Mouse (Mus musculus) small intestine, adult 2 months (tissue): ENCODE measurements around the gene Umad1. TPM values are rescaled to one million over a fixed set of nuclear protein-coding genes. Genes with fewer than 3 reads are reported as not detected.

Experiments used
- H3K27ac ChIP-seq: fragments of 200-500 bp; 2 replicates; pipeline ENCODE4 v1.5.1; 2012; ENCODE audit warnings: low read depth, low read length, control low read depth, inconsistent platforms; ENCODE audit not compliant: insufficient read depth
- H3K27me3 ChIP-seq: fragments of 200-500 bp; 2 replicates; pipeline ENCODE4 v1.6.1; 2012; ENCODE audit warnings: mild to moderate bottlenecking, moderate library complexity, low read length, inconsistent platforms; ENCODE audit not compliant: control insufficient read depth, insufficient read depth
- H3K36me3 ChIP-seq: fragments of 200-500 bp; 2 replicates; pipeline ENCODE4 v1.6.1; 2012; ENCODE audit warnings: mild to moderate bottlenecking, low read length, control low read depth, inconsistent platforms; ENCODE audit not compliant: control insufficient read depth, insufficient read depth
- H3K4me1 ChIP-seq: fragments of 200-500 bp; 2 replicates; pipeline ENCODE4 v1.6.1; 2012; ENCODE audit warnings: low read length, inconsistent platforms, mixed read lengths; ENCODE audit not compliant: control insufficient read depth, insufficient read depth, insufficient read length
- H3K4me3 ChIP-seq: fragments of 200-500 bp; 2 replicates; pipeline ENCODE4 v1.5.1; 2012; ENCODE audit warnings: low read depth, mild to moderate bottlenecking, control low read depth, inconsistent platforms, low read length, moderate library complexity
- CTCF ChIP-seq: fragments of 200-500 bp; IDR thresholded peaks from 2 replicates; pipeline ENCODE4 v1.5.1; 2012; ENCODE audit warnings: low read depth, mild to moderate bottlenecking, control low read depth, inconsistent platforms, low read length, moderate library complexity, mixed read lengths; ENCODE audit not compliant: insufficient replicate concordance, insufficient read length; ENCODE audit errors: extremely low read depth
- POLR2A ChIP-seq: fragments of 200-500 bp; IDR thresholded peaks from 2 replicates; pipeline ENCODE4 v1.6.1; 2012; ENCODE audit warnings: low read depth, mild to moderate bottlenecking, control low read depth, inconsistent platforms, low read length, moderate library complexity
- WGBS: fragments of 180-500 bp; shearing (Covaris S2); methylation state at CpG from one replicate; pipeline ENCODE4 v1.1.7; 2018; 5-methylcytosine and 5-hydroxymethylcytosine counted together
- polyA plus RNA-seq: library from polyadenylated mRNA; depleted of rRNA; stranded (reverse); fragments of >200 nt; gene quantifications from 2 replicates; pipeline ENCODE4 v1.2.3, GENCODE M21; 2012

Gene Umad1
- polyA plus RNA-seq, 1 experiment: 9.0 TPM

- H3K4me3 ChIP-seq: no peak overlapping the region
- H3K4me1 ChIP-seq: no peaks in the 10 kb centered on the region
- WGBS: 77% methylated on average over 2 of the region's 2 CpGs
- H3K36me3 ChIP-seq: no peaks in the 10 kb centered on the region
- H3K27ac ChIP-seq: no peak overlapping the region
- H3K27me3 ChIP-seq: no peaks in the 10 kb centered on the region
- TF ChIP-seq POLR2A (no peak), CTCF (no peak)
These were observed 99.7 kb downstream of the Umad1 start for GRCm38 (mm10) chr6:8358782-8359181.

GRCm38 (mm10) chr6:8360805-8361204 lies 101.7 kb downstream of the Umad1 start:
- WGBS: 92% methylated on average over 7 of the region's 7 CpGs
- TF ChIP-seq CTCF: no peak
- no peak for TF ChIP-seq POLR2A

GRCm38 (mm10) chr6:8364033-8364756 lies 105.1 kb downstream of the Umad1 start:
- no peaks in the 10 kb centered on the region; the same call in 1 of the 2 replicates for H3K4me1 ChIP-seq
- no peak for TF ChIP-seq POLR2A
- no peak for TF ChIP-seq CTCF
- no peak overlapping the region for H3K4me3 ChIP-seq
- H3K27ac ChIP-seq: no peak overlapping the region
- no peaks in the 10 kb centered on the region for H3K27me3 ChIP-seq
- H3K36me3 ChIP-seq: 0 out of 2 replicates have a peak, but pooled peaks cover 1% of the 10 kb centered on the region
- WGBS: 90% methylated on average over 12 of the region's 12 CpGs

More at GRCm38 (mm10) chr6:8360805-8361204, 101.7 kb downstream of the Umad1 start:
- 0 out of 2 replicates have a peak, but pooled peaks cover 1% of the 10 kb centered on the region for H3K36me3 ChIP-seq
- no peak overlapping the region for H3K27ac ChIP-seq
- no peak overlapping the region for H3K4me3 ChIP-seq
- no peaks in the 10 kb centered on the region for H3K4me1 ChIP-seq
- H3K27me3 ChIP-seq: no peaks in the 10 kb centered on the region

GRCm38 (mm10) chr6:8364757-8365150 lies 105.7 kb downstream of the Umad1 start:
- H3K27ac ChIP-seq: no peak overlapping the region
- 91% methylated on average over 11 of the region's 11 CpGs for WGBS
- TF ChIP-seq CTCF (no peak), POLR2A (no peak)

GRCm38 (mm10) chr6:8367675-8368074 lies 108.6 kb downstream of the Umad1 start:
- Histone ChIP-seq H3K27me3 (no peaks in the 10 kb centered on the region), H3K4me3 (no peak overlapping the region), H3K36me3 (0 out of 2 replicates have a peak, but pooled peaks cover 1% of the 10 kb centered on the region), H3K27ac (no peak overlapping the region), H3K4me1 (no peaks in the 10 kb centered on the region; the same call in 1 of the 2 replicates)
- no peak for TF ChIP-seq CTCF
- TF ChIP-seq POLR2A: no peak
- 98% methylated on average over 4 of the region's 4 CpGs for WGBS

More at GRCm38 (mm10) chr6:8364757-8365150, 105.7 kb downstream of the Umad1 start:
- Histone ChIP-seq H3K36me3 (0 out of 2 replicates have a peak, but pooled peaks cover 1% of the 10 kb centered on the region), H3K4me3 (no peak overlapping the region), H3K27me3 (no peaks in the 10 kb centered on the region), H3K4me1 (no peaks in the 10 kb centered on the region; the same call in 1 of the 2 replicates)

- Histone ChIP-seq H3K4me3 (no peak overlapping the region), H3K4me1 (no peaks in the 10 kb centered on the region; the same call in 1 of the 2 replicates), H3K27ac (no peak overlapping the region), H3K36me3 (0 out of 2 replicates have a peak, but pooled peaks cover 1% of the 10 kb centered on the region), H3K27me3 (no peaks in the 10 kb centered on the region)
- 29% methylated on average over 2 of the region's 2 CpGs for WGBS
- TF ChIP-seq CTCF: no peak
- no peak for TF ChIP-seq POLR2A
These were observed 109.2 kb downstream of the Umad1 start for GRCm38 (mm10) chr6:8368198-8368864.

- Histone ChIP-seq H3K27ac (no peak overlapping the region), H3K4me1 (no peaks in the 10 kb centered on the region; the same call in 1 of the 2 replicates), H3K4me3 (no peak overlapping the region), H3K36me3 (0 out of 2 replicates have a peak, but pooled peaks cover under 1% of the 10 kb centered on the region), H3K27me3 (no peaks in the 10 kb centered on the region)
- WGBS: 74% methylated on average over 3 of the region's 3 CpGs
- no peak for TF ChIP-seq CTCF
- TF ChIP-seq POLR2A: no peak
These were observed 111.5 kb downstream of the Umad1 start for GRCm38 (mm10) chr6:8370624-8371023.
